Mouse (Mus musculus) liver, embryonic 13.5 days (tissue): ENCODE data around the gene Lrig3. TPM values are rescaled to one million over a fixed set of nuclear protein-coding genes. Genes with fewer than 3 reads are reported as not detected.

Experiments used
- ATAC-seq: fragments of 200-750 bp; cut with Nextera tagmentation; 2 replicates; pipeline ENCODE4 v1.8.0; 2017; ENCODE audit warnings: low read depth, mild to moderate bottlenecking, moderate number of reproducible peaks, moderate library complexity
- DNase-seq: peaks from one replicate; pipeline ENCODE4 v3.0.0; 2022
- H3K27ac ChIP-seq: fragments of 300-500 bp; sonication (generic); 2 replicates; pipeline ENCODE4 v1.5.1; 2015; ENCODE audit warnings: moderate library complexity, mild to moderate bottlenecking, inconsistent platforms
- H3K27me3 ChIP-seq: fragments of 300-500 bp; sonication (generic); 2 replicates; pipeline ENCODE4 v1.6.1; 2015; ENCODE audit warnings: mild to moderate bottlenecking, inconsistent platforms
- H3K36me3 ChIP-seq: fragments of 300-500 bp; sonication (generic); 2 replicates; pipeline ENCODE4 v1.6.1; 2015; ENCODE audit warnings: mild to moderate bottlenecking, inconsistent platforms
- H3K4me1 ChIP-seq: fragments of 300-500 bp; sonication (generic); replicated peaks from 2 replicates; pipeline ENCODE4 v1.6.1; 2015; ENCODE audit warnings: inconsistent platforms
- H3K4me2 ChIP-seq: fragments of 300-500 bp; sonication (generic); 2 replicates; pipeline ENCODE4 v1.6.1; 2015; ENCODE audit warnings: inconsistent platforms, mild to moderate bottlenecking, moderate library complexity
- H3K4me3 ChIP-seq: fragments of 300-500 bp; sonication (generic); replicated peaks from 2 replicates; pipeline ENCODE4 v1.5.1; 2015; ENCODE audit warnings: mild to moderate bottlenecking, inconsistent platforms
- H3K9ac ChIP-seq: fragments of 300-500 bp; sonication (generic); 2 replicates; pipeline ENCODE4 v1.6.1; 2015; ENCODE audit warnings: mild to moderate bottlenecking, inconsistent platforms
- H3K9me3 ChIP-seq: fragments of 300-500 bp; sonication (generic); replicated peaks from 2 replicates; pipeline ENCODE4 v1.6.1; 2016; ENCODE audit warnings: inconsistent platforms
- whole genome bisulfite sequencing: fragments of 180-500 bp; shearing (Covaris S2); methylation state at CpG from one replicate; pipeline ENCODE4 v1.1.7; 2015; ENCODE audit not compliant: insufficient replicate concordance; 5-methylcytosine and 5-hydroxymethylcytosine counted together
- polyA plus RNA-seq: library from polyadenylated mRNA; unstranded; fragments of >200 nt; fragmentation: Nextera tagmentation; extraction: Ambion mirVana; gene quantifications from 2 replicates; pipeline ENCODE4 v1.2.1, GENCODE M21; 2015

Lrig3 gene
- polyA plus RNA-seq, 1 experiment from 2014 or later = 0.80 TPM

- Histone ChIP-seq H3K4me2 (no peak overlapping the region), H3K4me1 (no peaks in the 10 kb centered on the region), H3K4me3 (no peak overlapping the region), H3K9ac (no peak overlapping the region), H3K9me3 (no peaks in the 10 kb centered on the region), H3K36me3 (no peaks in the 10 kb centered on the region), H3K27ac (no peak overlapping the region), H3K27me3 (no peaks in the 10 kb centered on the region)
- ATAC-seq = no peak
- WGBS = 78% methylated on average over 11 of the region's 11 CpGs
- DNase-seq = no peak
Observed at GRCm38 (mm10) chr10:125988037-125988436, 22.1 kb downstream of the Lrig3 start.

- Histone ChIP-seq H3K27me3 (no peaks in the 10 kb centered on the region), H3K27ac (no peak overlapping the region), H3K4me3 (no peak overlapping the region), H3K4me2 (no peak overlapping the region), H3K36me3 (no peaks in the 10 kb centered on the region), H3K9ac (no peak overlapping the region), H3K4me1 (no peaks in the 10 kb centered on the region), H3K9me3 (no peaks in the 10 kb centered on the region)
- DNase-seq (no peak), ATAC-seq (no peak)
- 70% methylated on average over 7 of the region's 7 CpGs for WGBS
Observed at GRCm38 (mm10) chr10:125989890-125990289, 23.9 kb downstream of the Lrig3 start.

- Histone ChIP-seq H3K36me3 (no peaks in the 10 kb centered on the region), H3K27me3 (no peaks in the 10 kb centered on the region), H3K4me2 (no peak overlapping the region), H3K27ac (no peak overlapping the region), H3K4me1 (no peaks in the 10 kb centered on the region), H3K9me3 (no peaks in the 10 kb centered on the region), H3K9ac (no peak overlapping the region), H3K4me3 (no peak overlapping the region)
- DNase-seq (no peak), ATAC-seq (no peak)
- 55% methylated on average over 5 of the region's 5 CpGs for WGBS
Observed at GRCm38 (mm10) chr10:125990394-125990793, 24.4 kb downstream of the Lrig3 start.

- Histone ChIP-seq H3K4me3 (no peak overlapping the region), H3K4me2 (no peak overlapping the region), H3K9ac (no peak overlapping the region), H3K27me3 (no peaks in the 10 kb centered on the region), H3K4me1 (no peaks in the 10 kb centered on the region), H3K36me3 (no peaks in the 10 kb centered on the region), H3K9me3 (no peaks in the 10 kb centered on the region), H3K27ac (no peak overlapping the region)
- no peak for DNase-seq
- ATAC-seq = no peak
- WGBS = 79% methylated on average over 7 of the region's 7 CpGs
Observed at GRCm38 (mm10) chr10:125991819-125992218, 25.9 kb downstream of the Lrig3 start.

- Histone ChIP-seq H3K36me3 (0 out of 2 replicates have a peak, but pooled peaks cover 3% of the 10 kb centered on the region), H3K4me1 (no peaks in the 10 kb centered on the region), H3K9ac (no peak overlapping the region), H3K4me2 (no peak overlapping the region), H3K9me3 (no peaks in the 10 kb centered on the region), H3K27me3 (no peaks in the 10 kb centered on the region), H3K4me3 (no peak overlapping the region), H3K27ac (no peak overlapping the region)
- ATAC-seq = peak; percentile 74
- no peak for DNase-seq
- WGBS = 36% methylated on average over 1 of the region's 1 CpGs
Observed at GRCm38 (mm10) chr10:125994855-125995254, 28.9 kb downstream of the Lrig3 start.

GRCm38 (mm10) chr10:125995701-125996100 lies 29.7 kb downstream of the Lrig3 start:
- no peaks in the 10 kb centered on the region for H3K4me1 ChIP-seq
- no peak overlapping the region for H3K4me2 ChIP-seq
- DNase-seq (no peak), ATAC-seq (no peak)
- no peak overlapping the region for H3K27ac ChIP-seq
- 81% methylated on average over 6 of the region's 6 CpGs for WGBS
- H3K36me3 ChIP-seq = 0 out of 2 replicates have a peak, but pooled peaks cover 3% of the 10 kb centered on the region
- no peaks in the 10 kb centered on the region for H3K27me3 ChIP-seq
- H3K4me3 ChIP-seq = no peak overlapping the region
- H3K9ac ChIP-seq = no peak overlapping the region
- H3K9me3 ChIP-seq = no peaks in the 10 kb centered on the region

- Histone ChIP-seq H3K27ac (no peak overlapping the region), H3K4me2 (no peak overlapping the region), H3K9me3 (no peaks in the 10 kb centered on the region), H3K4me1 (no peaks in the 10 kb centered on the region), H3K27me3 (no peaks in the 10 kb centered on the region), H3K9ac (no peak overlapping the region), H3K36me3 (0 out of 2 replicates have a peak, but pooled peaks cover 3% of the 10 kb centered on the region), H3K4me3 (no peak overlapping the region)
- DNase-seq = no peak
- WGBS = 80% methylated on average over 9 of the region's 9 CpGs
- no peak for ATAC-seq
Observed at GRCm38 (mm10) chr10:125996989-125997388, 31.0 kb downstream of the Lrig3 start.

GRCm38 (mm10) chr10:125999561-125999960 lies 33.6 kb downstream of the Lrig3 start:
- no peaks in the 10 kb centered on the region for H3K9me3 ChIP-seq
- no peak overlapping the region for H3K4me2 ChIP-seq
- DNase-seq (no peak), ATAC-seq (no peak)
- H3K4me1 ChIP-seq = no peaks in the 10 kb centered on the region
- H3K27me3 ChIP-seq = no peaks in the 10 kb centered on the region
- 0 out of 2 replicates have a peak, but pooled peaks cover 3% of the 10 kb centered on the region for H3K36me3 ChIP-seq
- H3K9ac ChIP-seq = no peak overlapping the region
- no peak overlapping the region for H3K4me3 ChIP-seq
- H3K27ac ChIP-seq = no peak overlapping the region
- WGBS = 69% methylated on average over 6 of the region's 6 CpGs

- no peaks in the 10 kb centered on the region for H3K4me1 ChIP-seq
- H3K27me3 ChIP-seq = no peaks in the 10 kb centered on the region
- H3K9me3 ChIP-seq = no peaks in the 10 kb centered on the region
- H3K4me3 ChIP-seq = no peak overlapping the region
- no peak overlapping the region for H3K9ac ChIP-seq
- H3K27ac ChIP-seq = no peak overlapping the region
- 74% methylated on average over 8 of the region's 8 CpGs for WGBS
- no peak for ATAC-seq
- DNase-seq = no peak
- H3K36me3 ChIP-seq = peaks cover 9% of the 10 kb centered on the region; the same call in 1 of the 2 replicates
- H3K4me2 ChIP-seq = no peak overlapping the region
Observed at GRCm38 (mm10) chr10:126000861-126001390, 35.0 kb downstream of the Lrig3 start.

- Histone ChIP-seq H3K4me2 (no peak overlapping the region), H3K27ac (no peak overlapping the region), H3K36me3 (peaks cover 13% of the 10 kb centered on the region; the same call in 1 of the 2 replicates), H3K27me3 (no peaks in the 10 kb centered on the region), H3K9me3 (no peaks in the 10 kb centered on the region), H3K9ac (no peak overlapping the region), H3K4me1 (no peaks in the 10 kb centered on the region), H3K4me3 (no peak overlapping the region)
- no peak for DNase-seq
- ATAC-seq = no peak
- WGBS = 75% methylated on average over 14 of the region's 14 CpGs
Observed at GRCm38 (mm10) chr10:126002081-126002755, 36.2 kb downstream of the Lrig3 start.

- 74% methylated on average over 18 of the region's 18 CpGs for WGBS
- Histone ChIP-seq H3K9ac (no peak overlapping the region), H3K4me3 (no peak overlapping the region), H3K27ac (no peak overlapping the region), H3K36me3 (peaks cover 13% of the 10 kb centered on the region; the same call in 1 of the 2 replicates), H3K9me3 (no peaks in the 10 kb centered on the region), H3K4me1 (no peaks in the 10 kb centered on the region), H3K27me3 (no peaks in the 10 kb centered on the region), H3K4me2 (no peak overlapping the region)
- 0 out of 2 replicates have a peak, but pooled peaks have one; percentile 29 for ATAC-seq
- DNase-seq = no peak
Observed at GRCm38 (mm10) chr10:126002818-126003506, 37.0 kb downstream of the Lrig3 start.
